Mouse (Mus musculus) myocyte (in vitro differentiated cells): ENCODE measurements at regions not wholly inside any gene's neighbourhood (a gene's known extent, or its start where the extent isn't known, plus 50 kb on each side); places are given as distances from the start of the nearest gene placed in this dataset.
A peak's percentile ranks its signal among the peaks of the same experiment; 100 is the strongest.

Experiments used
- H3K27me3 ChIP-seq: one replicate; pipeline ENCODE4 v1.6.1; 2011; ENCODE audit not compliant: control insufficient read depth, insufficient read depth, insufficient read length
- H3K36me3 ChIP-seq: one replicate; pipeline ENCODE4 v1.6.1; 2011; ENCODE audit not compliant: control insufficient read depth, insufficient read depth
- H3K4me2 ChIP-seq: one replicate; pipeline ENCODE4 v1.6.1; 2011; ENCODE audit warnings: low read depth, control low read depth
- H3K4me3 ChIP-seq: one replicate; pipeline ENCODE4 v1.5.1; 2011; ENCODE audit warnings: mild to moderate bottlenecking, control low read depth, moderate library complexity
- H3K79me2 ChIP-seq: one replicate; pipeline ENCODE4 v1.6.1; 2011; ENCODE audit not compliant: control insufficient read depth, insufficient read depth
- H3ac ChIP-seq: one replicate; pipeline ENCODE4 v1.6.1; 2011; ENCODE audit not compliant: control insufficient read depth, insufficient read length
- CEBPB ChIP-seq: IDR thresholded peaks from 2 replicates; pipeline ENCODE4 v1.6.1; 2011; ENCODE audit warnings: mild to moderate bottlenecking, moderate library complexity; ENCODE audit not compliant: poor library complexity, insufficient read depth, severe bottlenecking
- E2F4 ChIP-seq: IDR thresholded peaks from one replicate; pipeline ENCODE4 v1.6.1; 2011; ENCODE audit warnings: mild to moderate bottlenecking, control low read depth, moderate library complexity; ENCODE audit not compliant: insufficient read depth
- MAX ChIP-seq: IDR thresholded peaks from one replicate; pipeline ENCODE4 v1.6.1; 2011; ENCODE audit warnings: low read depth, mild to moderate bottlenecking, control low read depth
- MYOD1 ChIP-seq, 3 experiments: IDR thresholded peaks; one replicate each; pipeline ENCODE4 v1.6.1; 2011; ENCODE audit warnings: control low read depth in 2 of 3, low read depth in 2 of 3, mild to moderate bottlenecking in 2 of 3, moderate library complexity in 1 of 3; ENCODE audit not compliant: insufficient read length in 2 of 3, control insufficient read depth in 1 of 3
- MYOG ChIP-seq, 3 experiments: IDR thresholded peaks; one replicate each; pipeline ENCODE4 v1.6.1; 2011; ENCODE audit warnings: control low read depth in 2 of 3, low read depth in 2 of 3, mild to moderate bottlenecking in 2 of 3; ENCODE audit not compliant: insufficient read length in 2 of 3, control insufficient read depth in 1 of 3, insufficient read depth in 1 of 3
- POLR2A ChIP-seq: IDR thresholded peaks from one replicate; pipeline ENCODE4 v1.6.1; 2011; ENCODE audit warnings: low read depth, mild to moderate bottlenecking, control low read depth, moderate library complexity; ENCODE audit not compliant: insufficient read length
- POLR2AphosphoS2 ChIP-seq: IDR thresholded peaks from one replicate; pipeline ENCODE4 v1.6.1; 2011; ENCODE audit warnings: low read depth, control low read depth; ENCODE audit not compliant: insufficient read length
- REST ChIP-seq: IDR thresholded peaks from one replicate; pipeline ENCODE4 v1.6.1; 2011; ENCODE audit warnings: mild to moderate bottlenecking, control low read depth, moderate library complexity; ENCODE audit not compliant: insufficient read depth, insufficient read length
- SRF ChIP-seq: IDR thresholded peaks from one replicate; pipeline ENCODE4 v1.6.1; 2011; ENCODE audit warnings: low read depth; ENCODE audit not compliant: control insufficient read depth, insufficient read length
- TCF12 ChIP-seq: IDR thresholded peaks from one replicate; pipeline ENCODE4 v1.6.1; 2011; ENCODE audit warnings: mild to moderate bottlenecking, control low read depth; ENCODE audit not compliant: poor library complexity, insufficient read depth, severe bottlenecking
- TCF3 ChIP-seq: IDR thresholded peaks from one replicate; pipeline ENCODE4 v1.6.1; 2011; ENCODE audit warnings: low read depth, control low read depth; ENCODE audit not compliant: insufficient read length
- USF1 ChIP-seq: IDR thresholded peaks from one replicate; pipeline ENCODE4 v1.6.1; 2011; ENCODE audit warnings: low read depth, mild to moderate bottlenecking, control low read depth, moderate library complexity

DNA sequence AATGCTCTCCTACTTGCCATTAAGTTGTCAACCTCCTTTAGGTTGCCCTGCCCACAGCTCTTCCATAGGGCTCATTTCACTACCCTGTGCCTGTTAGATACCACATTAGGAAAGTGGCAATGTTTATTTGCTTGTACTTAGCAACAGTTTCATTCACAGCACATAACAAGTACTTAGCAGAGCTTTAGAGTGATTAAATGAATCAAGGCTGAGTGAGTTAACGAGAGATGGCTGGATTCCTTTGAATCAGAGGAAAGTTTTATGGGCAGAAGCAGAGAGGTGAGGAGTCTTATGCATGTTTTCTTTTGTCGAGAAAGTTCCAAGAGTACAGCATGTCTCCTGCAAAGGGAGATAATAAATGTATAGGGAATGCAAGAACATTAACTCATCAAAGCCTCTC, 60.5 kb downstream of the Ptgs2 start:
- Histone ChIP-seq H3K27me3 (no peaks in the 10 kb centered on the region), H3K4me3 (no peak overlapping the region), H3ac (no peak overlapping the region), H3K4me2 (no peak overlapping the region), H3K36me3 (no peaks in the 10 kb centered on the region), H3K79me2 (no peaks in the 10 kb centered on the region)
- TF ChIP-seq MYOG (IDR thresholded peaks at IDR 0.05; ENCODE audit: control insufficient read depth in 1 of 3, insufficient read depth in 1 of 3, insufficient read length in 2 of 3, low read depth in 2 of 3) (no peak), POLR2A (no peak), MYOD1 (IDR thresholded peaks at IDR 0.05; ENCODE audit: control insufficient read depth in 1 of 3, insufficient read length in 2 of 3, low read depth in 2 of 3) (no peak)

DNA sequence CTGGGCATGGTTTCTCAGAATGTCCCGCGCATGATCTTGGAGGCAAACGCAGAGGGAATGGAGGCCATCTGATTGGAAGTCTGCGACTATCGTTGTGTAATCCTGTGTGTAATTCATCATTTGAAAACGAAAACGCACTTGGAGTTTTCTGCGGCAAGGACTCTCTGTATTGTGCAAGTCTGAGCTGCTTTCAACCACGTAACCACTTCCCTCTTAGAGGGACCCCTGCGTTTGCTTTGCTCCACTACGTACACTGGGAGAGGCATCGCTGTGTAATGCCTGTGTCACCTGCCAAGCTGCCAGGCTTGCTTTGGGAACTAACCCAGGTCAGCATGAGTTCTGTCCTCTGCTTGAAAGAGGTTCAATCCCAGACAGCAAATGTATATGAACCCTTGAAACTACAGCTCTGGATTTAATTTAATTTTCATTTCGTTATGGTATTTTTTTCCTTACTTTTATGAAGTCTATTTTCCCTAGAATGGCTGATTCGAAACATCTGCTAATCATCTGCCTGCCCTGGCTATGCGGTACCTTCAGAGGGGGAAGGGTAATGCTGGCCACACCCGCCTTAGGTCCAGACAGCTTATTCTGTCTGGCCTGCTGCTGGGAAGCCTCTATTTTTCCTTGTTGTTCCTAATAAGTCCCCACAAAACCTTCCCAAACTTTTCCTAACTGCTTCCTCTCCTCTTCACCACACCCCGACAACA, 65.2 kb downstream of the Ptgs2 start:
- peak overlapping the region; percentile 17 for H3K4me3 ChIP-seq
- H3ac ChIP-seq: no peak overlapping the region
- H3K79me2 ChIP-seq: no peaks in the 10 kb centered on the region
- H3K36me3 ChIP-seq: no peaks in the 10 kb centered on the region
- peak overlapping the region; percentile 88 for H3K4me2 ChIP-seq
- no peaks in the 10 kb centered on the region for H3K27me3 ChIP-seq
- TF ChIP-seq POLR2A: no peak
- no peak for TF ChIP-seq USF1
- peak; percentile 75; the same call in 1 of the 2 replicates for TF ChIP-seq CEBPB
- no peak for TF ChIP-seq REST

DNA sequence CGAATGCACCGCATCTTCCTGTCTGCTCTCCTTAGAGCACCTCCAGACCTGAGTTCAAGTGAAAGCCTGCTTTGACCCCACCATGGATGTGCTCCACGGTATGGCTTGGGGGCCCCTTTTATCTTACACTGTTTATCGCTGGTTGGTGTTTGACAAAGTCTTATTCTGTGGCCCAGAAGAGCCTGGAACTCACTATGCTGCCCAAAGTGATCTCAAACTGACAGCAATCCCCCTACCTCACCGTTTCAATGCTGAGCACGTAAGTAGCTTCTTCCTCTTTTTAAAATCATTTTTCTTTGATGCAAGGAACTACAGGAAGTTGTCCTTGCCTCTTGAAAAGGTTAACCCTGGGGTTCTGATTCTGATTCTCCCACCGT, 65.8 kb downstream of the Ptgs2 start:
- Histone ChIP-seq H3ac (no peak overlapping the region), H3K27me3 (no peaks in the 10 kb centered on the region), H3K4me3 (peak overlapping the region; percentile 17), H3K36me3 (no peaks in the 10 kb centered on the region), H3K4me2 (peak overlapping the region; percentile 88), H3K79me2 (no peaks in the 10 kb centered on the region)
- TF ChIP-seq TCF3 (no peak), E2F4 (no peak)

DNA sequence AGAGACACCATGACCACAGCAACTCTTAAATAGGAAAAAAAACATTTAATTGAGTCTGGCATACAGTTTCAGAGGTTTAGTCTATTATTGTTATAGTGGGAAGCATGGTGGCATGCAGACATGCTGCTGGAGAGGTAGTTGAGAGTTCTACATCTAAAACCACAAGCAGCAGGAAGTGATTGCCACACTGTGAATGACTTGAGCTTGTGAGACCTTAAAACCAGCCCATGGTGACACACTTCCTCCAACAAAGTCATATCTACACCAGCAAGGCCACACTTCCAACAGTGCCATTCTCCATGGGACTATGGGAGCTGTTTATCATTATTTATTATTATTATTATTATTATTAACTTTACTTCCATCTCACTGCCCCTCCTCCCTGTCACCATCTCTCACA, 67.3 kb downstream of the Ptgs2 start:
- H3K36me3 ChIP-seq: no peaks in the 10 kb centered on the region
- no peak for TF ChIP-seq USF1
- TF ChIP-seq TCF12: no peak
- no peak for TF ChIP-seq MYOG (IDR thresholded peaks at IDR 0.05; ENCODE audit: control insufficient read depth in 1 of 3, insufficient read depth in 1 of 3, insufficient read length in 2 of 3, low read depth in 2 of 3)
- no peak for TF ChIP-seq MAX
- no peak for TF ChIP-seq POLR2AphosphoS2
- no peak for TF ChIP-seq REST
- no peak for TF ChIP-seq E2F4
- no peak for TF ChIP-seq MYOD1 (IDR thresholded peaks at IDR 0.05; ENCODE audit: control insufficient read depth in 1 of 3, insufficient read length in 2 of 3, low read depth in 2 of 3)
- TF ChIP-seq CEBPB: no peak
- TF ChIP-seq SRF: no peak
- TF ChIP-seq POLR2A: no peak
- TF ChIP-seq TCF3: no peak
- H3ac ChIP-seq: no peak overlapping the region
- H3K4me3 ChIP-seq: no peak overlapping the region
- H3K27me3 ChIP-seq: no peaks in the 10 kb centered on the region
- no peaks in the 10 kb centered on the region for H3K79me2 ChIP-seq
- no peak overlapping the region for H3K4me2 ChIP-seq

DNA sequence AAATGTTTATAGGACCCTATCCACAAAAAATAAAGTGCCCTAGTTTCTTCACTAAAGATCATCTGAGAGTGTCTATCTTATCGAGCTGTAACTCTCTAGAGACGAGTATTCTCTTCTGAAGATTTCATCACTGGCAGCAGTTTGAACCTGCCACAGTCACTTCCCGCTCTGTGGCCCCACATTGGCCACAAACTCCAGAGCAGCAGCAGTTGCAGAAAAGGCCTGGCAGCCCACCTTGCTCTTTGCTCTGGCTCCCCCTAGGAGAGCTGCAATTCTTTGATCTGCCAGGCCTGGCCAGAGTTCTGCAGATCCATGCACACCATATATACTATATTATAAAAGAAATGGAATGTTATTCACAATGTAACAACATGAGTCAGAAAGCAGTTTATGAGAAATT, 74.4 kb downstream of the Ptgs2 start:
- Histone ChIP-seq H3K79me2 (no peaks in the 10 kb centered on the region), H3ac (no peak overlapping the region), H3K4me3 (no peak overlapping the region), H3K36me3 (no peaks in the 10 kb centered on the region), H3K4me2 (no peak overlapping the region), H3K27me3 (no peaks in the 10 kb centered on the region)
- no peak for TF ChIP-seq E2F4
- no peak for TF ChIP-seq TCF3
- no peak for TF ChIP-seq POLR2AphosphoS2
- no peak for TF ChIP-seq MYOD1 (IDR thresholded peaks at IDR 0.05; ENCODE audit: control insufficient read depth in 1 of 3, insufficient read length in 2 of 3, low read depth in 2 of 3)
- TF ChIP-seq USF1: no peak
- no peak for TF ChIP-seq MAX
- no peak for TF ChIP-seq CEBPB
- no peak for TF ChIP-seq REST
- TF ChIP-seq TCF12: no peak
- TF ChIP-seq SRF: no peak
- TF ChIP-seq POLR2A: no peak
- TF ChIP-seq MYOG (IDR thresholded peaks at IDR 0.05; ENCODE audit: control insufficient read depth in 1 of 3, insufficient read depth in 1 of 3, insufficient read length in 2 of 3, low read depth in 2 of 3): no peak
